Mouse (Mus musculus) stomach, adult 2 months (tissue): Measurements from ENCODE around the gene Zfp524. TPM values are rescaled to one million over a fixed set of nuclear protein-coding genes. Genes with fewer than 3 reads are reported as not detected.

Source experiments
- polyA plus RNA-seq: library from polyadenylated mRNA; depleted of rRNA; stranded (reverse); fragments of >200 nt; gene quantifications from 2 replicates; pipeline ENCODE4 v1.2.3, GENCODE M21; 2012; rRNA removed

Zfp524 gene
- polyA plus RNA-seq: 21.3 and 34.0 TPM in 2 replicates

DNA sequence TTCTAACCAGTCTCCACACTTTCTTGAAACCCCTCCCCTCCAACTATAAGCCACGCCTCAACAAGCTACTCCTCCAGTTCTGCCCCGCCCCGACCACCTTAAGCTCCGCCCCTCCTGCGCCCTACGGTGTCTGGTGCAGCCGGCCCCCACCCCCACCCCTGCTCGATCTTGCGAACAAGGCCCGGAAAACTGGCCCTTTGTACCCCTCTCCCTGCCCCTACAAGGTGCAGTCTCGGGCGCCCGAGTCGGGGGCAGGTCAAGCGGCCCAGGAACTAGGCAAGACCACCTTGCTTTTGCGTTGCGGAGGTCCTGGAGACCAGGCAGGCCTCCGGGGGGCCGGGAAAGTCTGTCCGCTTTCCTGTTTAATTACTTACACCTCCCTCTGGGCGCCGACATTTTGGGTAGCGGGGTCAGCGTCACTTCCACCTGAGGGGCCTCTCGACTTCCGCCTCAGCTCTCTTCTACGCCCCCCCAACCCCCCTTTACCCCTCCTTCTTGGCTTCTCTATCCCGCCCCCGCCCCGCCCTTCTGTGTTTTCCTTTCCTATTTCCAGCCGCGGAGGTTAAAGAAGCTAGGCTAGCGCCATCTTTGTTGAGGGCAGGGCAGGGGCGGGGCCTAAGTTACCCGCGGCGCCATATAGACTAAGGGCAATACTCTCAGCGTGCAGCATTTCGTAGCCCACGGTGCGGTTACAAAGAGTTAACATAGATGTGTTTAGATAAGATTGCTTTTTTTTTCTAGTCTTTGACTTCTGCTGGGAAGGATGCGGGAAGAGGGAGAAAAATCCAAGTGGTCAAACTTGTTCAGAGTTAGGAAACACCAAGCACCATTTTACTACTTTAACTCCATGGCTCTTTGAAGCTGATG lies at the start of gene Zfp524, which contains the start of gene Fiz1:
Zfp524 (plus strand) TSS at position 165 of the 867 bp plus-strand sequence.
Fiz1 (minus strand) TSS at position 447 of the 867 bp plus-strand sequence.

DNA sequence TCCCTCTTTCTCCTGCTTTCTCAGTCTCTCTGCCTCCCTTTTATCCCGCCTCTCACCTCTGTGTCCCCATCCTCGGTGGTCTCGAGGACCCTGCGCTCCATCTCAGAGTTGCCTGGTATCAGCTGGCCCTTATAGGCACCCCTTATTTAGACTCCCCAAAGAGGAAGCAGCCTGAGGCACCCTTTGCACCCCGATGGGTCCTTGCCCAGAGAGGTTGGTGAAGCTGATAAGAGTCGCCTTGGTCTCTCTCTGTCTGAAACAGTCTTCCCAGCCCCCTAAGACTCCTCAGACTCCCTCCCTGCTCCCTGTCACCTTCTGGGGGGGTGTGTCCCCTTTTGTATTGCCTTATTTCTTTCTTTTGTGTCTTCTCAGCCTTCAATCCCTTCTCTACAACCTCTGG lies 43.1 kb upstream of the Zfp524 start, which contains the start of gene Sbk3:
Sbk3 (minus strand) TSS at position 101 of the 400 bp plus-strand sequence.

DNA sequence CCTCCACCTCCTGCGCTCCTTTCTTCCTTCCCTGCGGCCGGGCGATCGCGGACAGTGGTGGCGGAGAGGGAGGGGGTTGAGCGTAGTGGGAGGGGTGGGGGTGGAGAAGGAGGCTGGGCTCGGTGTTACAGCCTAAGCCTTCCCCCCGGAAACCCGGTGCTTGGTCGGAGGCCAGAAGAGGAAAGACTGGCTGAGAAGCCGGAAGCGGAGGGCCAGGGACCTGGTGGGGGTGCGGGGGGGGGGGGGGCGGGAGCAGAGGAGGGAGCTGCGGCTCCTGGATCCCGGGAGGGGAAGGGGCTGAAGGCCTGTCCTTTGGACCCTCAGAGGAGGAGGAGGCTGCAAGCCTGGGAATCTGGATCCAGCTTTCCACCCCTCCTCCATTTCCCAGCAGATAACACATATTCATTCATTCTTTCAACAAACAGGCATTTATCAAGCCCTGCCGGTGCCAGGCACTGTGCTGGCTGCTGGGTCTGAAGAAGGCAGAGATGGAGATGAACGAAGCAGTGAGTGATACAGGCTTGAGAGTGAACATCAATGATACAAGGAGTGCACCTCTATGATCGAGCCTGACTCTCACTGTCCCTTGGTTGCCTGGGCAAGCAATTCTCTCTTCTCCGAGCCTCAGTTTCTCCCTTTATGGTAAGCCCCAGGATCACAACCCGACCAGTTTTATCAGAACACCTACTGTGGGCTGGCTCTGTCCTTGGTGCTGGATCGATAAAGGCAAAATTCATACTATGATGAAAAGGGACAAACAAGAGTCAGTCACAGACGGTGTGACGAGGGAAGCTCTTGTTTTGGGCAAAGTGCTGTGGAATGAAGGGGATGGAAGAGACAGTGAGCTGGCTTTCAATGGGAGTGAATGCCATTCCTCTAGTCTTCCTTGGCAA lies 18.0 kb upstream of the Zfp524 start, which contains the start of gene Zfp579:
Zfp579 (minus strand) TSS at position 156 of the 893 bp plus-strand sequence.

DNA sequence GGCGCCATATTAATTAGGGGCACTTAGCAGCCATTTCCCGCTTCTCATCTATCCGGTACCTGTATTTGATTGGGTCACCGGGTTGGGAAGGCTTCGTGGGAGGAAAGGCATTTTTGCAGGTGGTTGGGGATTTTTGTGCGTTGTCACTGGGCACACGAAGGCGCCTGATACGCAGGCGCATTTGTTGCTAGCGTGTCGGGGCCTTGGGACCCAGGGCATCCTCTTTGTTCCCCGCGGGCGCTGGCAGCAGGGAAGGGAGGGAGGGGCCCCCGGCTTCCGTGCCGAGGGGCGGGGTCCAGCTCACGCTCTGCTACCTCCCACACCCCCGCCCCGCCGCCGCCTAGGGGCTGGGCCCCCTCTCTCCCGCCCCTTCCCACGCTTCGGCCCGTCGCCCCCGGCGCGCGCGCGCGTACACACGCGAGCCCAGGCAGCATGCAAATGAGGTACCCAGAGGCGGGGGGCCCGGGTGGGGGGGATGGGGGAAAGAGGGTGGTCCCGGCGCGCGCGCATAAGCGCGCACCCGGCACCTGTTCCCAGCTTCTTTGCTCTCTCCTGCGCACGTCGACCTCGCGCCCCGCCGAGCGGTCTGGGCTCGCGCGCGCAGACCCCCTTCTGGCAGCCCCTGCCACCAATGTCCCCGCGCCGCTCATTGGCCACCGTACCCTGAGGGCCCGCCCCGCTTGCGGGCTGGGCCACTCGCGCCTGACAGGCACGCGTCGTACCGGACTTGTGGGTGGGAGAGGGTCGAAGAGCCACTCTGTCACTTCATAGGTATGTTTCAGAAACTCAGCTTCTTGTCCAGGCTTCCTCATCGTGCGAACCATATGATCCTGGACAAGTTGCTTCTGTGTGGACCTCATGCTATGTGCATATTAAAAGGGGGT lies 1.1 kb downstream of the Zfp524 start, which contains the start of gene Gm44973:
Gm44973 (plus strand) TSS at position 379 of the 884 bp plus-strand sequence.

DNA sequence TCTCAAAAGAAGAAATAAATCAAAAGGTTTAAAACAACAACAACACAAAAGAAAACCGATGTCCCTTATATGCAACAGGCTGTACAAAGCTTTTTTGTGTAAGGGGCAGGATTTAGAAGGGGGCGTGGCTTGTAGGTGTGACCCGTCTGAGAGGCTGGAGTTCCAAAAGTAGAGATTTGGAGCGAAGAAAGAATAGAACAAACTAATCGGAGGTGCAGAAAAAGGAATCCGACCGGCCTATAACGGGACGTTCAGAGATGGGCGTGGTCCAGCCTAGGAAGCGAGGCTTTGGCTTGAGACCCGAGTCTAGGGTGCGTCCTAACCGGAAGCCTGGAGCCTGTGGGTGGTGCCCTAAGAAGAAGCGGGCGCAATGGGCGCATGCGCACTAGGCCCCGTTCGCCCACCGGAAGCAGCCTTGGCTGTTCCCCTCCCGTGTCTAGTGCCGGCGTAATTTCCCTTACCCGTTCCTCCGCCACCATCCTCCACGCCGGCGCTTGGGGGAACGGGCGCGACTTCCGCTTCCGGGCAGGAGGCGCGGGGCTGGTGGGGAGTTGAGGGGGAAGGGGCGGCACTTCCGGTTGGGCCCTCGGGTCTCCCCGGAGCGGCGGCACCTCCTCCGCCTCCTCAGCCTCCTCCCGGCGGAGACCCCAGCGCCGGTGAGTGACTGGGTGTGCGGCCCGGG lies 5.9 kb downstream of the Zfp524 start, which contains the start of the genes Zfp865 and Ccdc106:
Zfp865 (plus strand) TSS at position 377 of the 682 bp plus-strand sequence.
Ccdc106 (plus strand) TSS at position 554 of the 682 bp plus-strand sequence.

DNA sequence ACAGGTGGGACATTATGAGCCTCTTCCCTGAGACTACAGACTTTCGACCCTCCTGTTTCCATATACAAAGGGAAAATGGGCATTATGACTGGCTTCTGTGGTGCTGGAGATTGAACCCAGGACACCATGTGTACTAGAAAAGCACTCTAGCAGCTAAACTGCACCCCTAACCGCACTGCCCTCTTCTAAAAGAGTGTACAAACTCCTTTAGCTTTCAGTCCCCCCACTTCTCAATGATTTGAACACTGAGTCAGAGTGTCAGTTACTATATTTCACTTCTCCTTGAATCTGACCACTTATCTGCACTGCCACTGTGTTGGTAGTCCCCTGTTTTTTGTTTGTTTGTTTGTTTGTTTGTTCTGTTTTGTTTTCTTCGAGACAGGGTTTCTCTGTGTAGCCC lies 19.6 kb downstream of the Zfp524 start, which contains the start of gene 4632433K11Rik:
4632433K11Rik (plus strand) TSS at position 301 of the 400 bp plus-strand sequence.

DNA sequence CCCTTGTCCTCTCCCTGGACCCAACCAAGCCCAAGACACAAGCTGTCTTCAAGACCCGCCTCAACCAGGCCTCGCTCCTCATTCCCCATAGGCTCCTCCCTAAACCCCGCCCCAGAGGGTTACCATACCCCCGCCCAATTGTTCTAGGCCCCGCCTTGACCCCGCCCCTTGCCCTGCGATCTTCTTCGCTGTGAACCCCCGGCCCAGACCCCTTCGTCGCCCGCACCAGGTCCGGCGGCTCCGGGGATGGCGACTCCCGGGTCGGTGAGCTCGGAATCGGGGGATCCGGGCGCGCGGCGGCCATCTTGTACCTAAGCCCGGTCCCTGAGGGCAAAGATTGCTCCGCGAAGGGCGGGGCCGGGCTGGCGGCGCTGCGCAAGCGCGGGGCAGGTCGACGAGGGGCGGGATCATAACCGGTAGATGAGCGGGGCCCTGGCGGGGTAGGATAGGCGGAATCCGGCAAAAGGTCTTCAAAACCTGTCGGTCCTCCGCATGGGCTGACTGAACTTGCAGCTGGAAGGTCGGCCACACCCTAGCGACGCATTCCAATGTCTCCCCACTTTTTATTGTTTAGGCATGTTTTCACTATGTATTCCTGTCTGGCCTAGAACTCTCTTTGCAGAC lies 24.0 kb downstream of the Zfp524 start, which contains the start of gene Zfp784:
Zfp784 (minus strand) TSS at position 338 of the 624 bp plus-strand sequence.

DNA sequence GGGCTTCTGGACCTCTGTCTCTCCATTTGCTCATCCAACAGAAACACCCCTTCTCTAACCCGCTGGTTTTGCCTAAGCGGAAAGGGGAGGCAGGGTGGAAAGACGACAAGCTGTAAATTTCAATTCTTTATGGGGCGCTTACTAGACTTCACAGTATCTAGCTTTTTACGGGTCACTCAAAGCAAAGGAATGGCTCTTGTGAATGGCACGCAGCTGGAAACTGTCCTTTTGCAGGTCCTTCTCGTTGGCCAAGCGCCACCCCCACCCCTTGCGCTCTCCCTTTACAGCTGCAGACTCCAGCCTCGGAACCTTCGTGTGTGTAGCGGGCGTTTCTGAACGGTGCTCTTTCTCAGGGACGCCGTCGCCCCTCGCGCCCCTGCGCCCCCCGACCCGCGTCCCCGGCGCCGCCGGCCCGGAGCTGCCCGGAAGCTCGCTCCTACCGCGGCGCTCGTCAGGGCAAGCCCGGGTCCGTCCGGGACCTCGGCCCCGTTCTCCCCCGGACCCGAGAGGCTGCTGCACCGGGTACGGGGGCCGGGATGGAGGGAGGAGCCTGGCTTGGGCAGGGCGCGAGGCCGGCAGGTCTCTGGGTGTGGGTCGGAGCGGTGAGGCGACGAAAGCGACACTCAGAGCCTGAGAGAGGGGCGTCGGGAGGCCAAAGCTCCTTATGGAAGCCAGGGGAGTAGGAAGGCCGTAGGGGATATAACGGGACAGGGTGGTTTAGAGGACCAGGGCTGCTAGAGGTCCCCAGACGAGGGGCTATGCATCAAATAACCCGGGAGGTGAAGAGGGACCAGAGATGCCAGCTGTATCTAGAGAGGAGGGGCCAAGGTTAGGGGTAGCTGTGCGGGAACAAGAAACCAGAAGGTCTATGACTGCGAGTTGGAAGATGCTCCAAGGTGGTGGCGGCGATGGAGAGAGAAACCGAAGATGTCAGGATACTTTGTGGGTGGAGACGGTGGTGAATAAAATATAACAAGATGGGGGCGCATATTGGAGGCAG lies 37.3 kb downstream of the Zfp524 start, which contains the start of gene Zfp580:
Zfp580 (plus strand) TSS at position 346 of the 1,000 bp plus-strand sequence.

DNA sequence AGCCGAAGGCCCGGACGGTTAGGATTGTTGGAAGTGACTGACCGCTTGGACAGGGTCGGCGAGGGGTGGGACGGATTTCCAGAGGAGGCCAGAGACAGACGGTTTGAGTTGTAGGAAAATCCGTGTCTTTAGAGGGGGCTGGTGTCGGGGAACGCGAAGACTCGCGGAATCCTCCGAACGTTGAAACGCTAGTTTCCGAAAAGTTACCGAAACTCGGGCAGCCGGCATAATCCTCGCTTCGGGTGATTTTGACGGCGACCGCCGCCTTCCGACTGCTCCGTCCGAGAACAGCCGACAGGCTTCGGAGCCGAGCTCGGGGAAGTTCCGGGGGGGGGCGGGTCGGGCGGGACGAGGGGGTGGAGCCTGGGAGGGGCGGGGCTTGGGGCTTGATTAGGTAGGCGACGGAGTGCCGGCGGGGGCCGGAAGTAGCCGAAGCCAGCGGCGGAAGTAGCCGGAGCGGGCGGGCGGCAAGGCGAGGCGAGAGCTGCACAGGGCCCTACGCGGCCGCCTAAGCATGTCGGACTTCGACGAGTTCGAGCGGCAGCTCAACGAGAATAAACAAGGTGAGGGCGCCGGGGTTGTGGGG lies 47.7 kb downstream of the Zfp524 start, which contains the start of gene U2af2:
U2af2 (plus strand) TSS at position 370 of the 586 bp plus-strand sequence.

Other genes starting within 250 kb of the Zfp524 start
- not detected in 2 replicates for gene Fam71e2, start 243.1 kb upstream of the Zfp524 start, polyA plus RNA-seq
- 0.12 and 0.42 TPM in 2 replicates for gene Il11, start 231.6 kb upstream of the Zfp524 start, polyA plus RNA-seq
- gene Tmem190, start 231.5 kb upstream of the Zfp524 start, polyA plus RNA-seq: not detected in 2 replicates
- 157 and 379 TPM in 2 replicates for gene Tmem238, start 224.8 kb upstream of the Zfp524 start, polyA plus RNA-seq
- 174 and 224 TPM in 2 replicates for gene Rpl28, start 221.5 kb upstream of the Zfp524 start, polyA plus RNA-seq
- 106 and 114 TPM in 2 replicates for gene Ube2s, start 201.8 kb upstream of the Zfp524 start, polyA plus RNA-seq
- gene Shisa7, start 169.7 kb upstream of the Zfp524 start, polyA plus RNA-seq: 0.68 and 1.5 TPM in 2 replicates
- 17.4 and 25.7 TPM in 2 replicates for gene Isoc2b, start 144.2 kb upstream of the Zfp524 start, polyA plus RNA-seq
- 12.8 and 15.9 TPM in 2 replicates for gene Isoc2a, start 137.3 kb upstream of the Zfp524 start, polyA plus RNA-seq
- gene Gm36210, start 107.9 kb upstream of the Zfp524 start, polyA plus RNA-seq: 0.05 TPM in 1 of 2 replicates, not detected in the other
- 13.0 and 16.4 TPM in 2 replicates for gene Zfp628, start 99.2 kb upstream of the Zfp524 start, polyA plus RNA-seq
- gene Nat14, start 92.4 kb upstream of the Zfp524 start, polyA plus RNA-seq: 5.5 and 7.6 TPM in 2 replicates
- 4.7 and 6.8 TPM in 2 replicates for gene Ssc5d, start 88.6 kb upstream of the Zfp524 start, polyA plus RNA-seq
- gene Sbk2, start 50.0 kb upstream of the Zfp524 start, polyA plus RNA-seq: 4.1 and 12.6 TPM in 2 replicates
- gene Sbk3, start 43.2 kb upstream of the Zfp524 start, polyA plus RNA-seq: 0.12 and 0.40 TPM in 2 replicates
- gene Zfp579, start 18.3 kb upstream of the Zfp524 start, polyA plus RNA-seq: 58.0 and 73.6 TPM in 2 replicates
- gene Fiz1, start 282 bp downstream of the Zfp524 start, polyA plus RNA-seq: 13.2 and 13.7 TPM in 2 replicates
- gene Gm44973, start 1.1 kb downstream of the Zfp524 start, polyA plus RNA-seq: 0.17 TPM in 1 of 2 replicates, not detected in the other
- gene Zfp865, start 6.0 kb downstream of the Zfp524 start, polyA plus RNA-seq: 16.3 and 18.3 TPM in 2 replicates
- 2.9 and 4.2 TPM in 2 replicates for gene Ccdc106, start 6.1 kb downstream of the Zfp524 start, polyA plus RNA-seq
- gene 4632433K11Rik, start 19.7 kb downstream of the Zfp524 start, polyA plus RNA-seq: not detected in 2 replicates
- gene Zfp784, start 24.0 kb downstream of the Zfp524 start, polyA plus RNA-seq: 2.6 and 2.8 TPM in 2 replicates
- 13.4 and 37.9 TPM in 2 replicates for gene Zfp580, start 37.1 kb downstream of the Zfp524 start, polyA plus RNA-seq
- gene U2af2, start 47.7 kb downstream of the Zfp524 start, polyA plus RNA-seq: 49.3 and 66.5 TPM in 2 replicates
- 186 and 241 TPM in 2 replicates for gene Epn1, start 65.8 kb downstream of the Zfp524 start, polyA plus RNA-seq
- gene Rfpl4, start 102.5 kb downstream of the Zfp524 start, polyA plus RNA-seq: not detected in 2 replicates
- not detected in 2 replicates for gene Rasl2-9, start 111.5 kb downstream of the Zfp524 start, polyA plus RNA-seq
- gene Vmn1r55, start 135.3 kb downstream of the Zfp524 start, polyA plus RNA-seq: not detected in 2 replicates
- not detected in 2 replicates for gene Vmn1r56, start 182.3 kb downstream of the Zfp524 start, polyA plus RNA-seq
- not detected in 2 replicates for gene Vmn1r57, start 204.1 kb downstream of the Zfp524 start, polyA plus RNA-seq